Mouse (Mus musculus): ENCODE data around the gene Zic2. TPM values are rescaled to one million over a fixed set of nuclear protein-coding genes. Genes with fewer than 3 reads are reported as not detected.

The Zic2 gene
- not detected for polyA plus RNA-seq (2014; fragmentation: Illumina TruSeq; extraction: RNeasy Lipid Tissue Mini Kit (QIAGEN cat#74804); ENCODE audit: low read depth, low replicate concordance)

GRCm38 (mm10) chr14:122474891-122475556, at the start of gene Zic2:
Zic2 (plus strand) TSS chr14:122475435.

GRCm38 (mm10) chr14:122450496-122451382, 24.5 kb upstream of the Zic2 start, which contains the start of gene Gm5089:
Gm5089 (minus strand) TSS chr14:122451115.

GRCm38 (mm10) chr14:122464763-122465741, 10.2 kb upstream of the Zic2 start, which contains the start of gene Zic5:
Zic5 (minus strand) TSS chr14:122465677.

GRCm38 (mm10) chr14:122490441-122491328, 15.4 kb downstream of the Zic2 start, which contains the start of gene Gm10837:
Gm10837 (plus strand) TSS chr14:122490586.

Other genes with a start within 250 kb of the Zic2 start
- not detected for gene Gm5089, start 24.3 kb upstream of the Zic2 start, polyA plus RNA-seq (2014; fragmentation: Illumina TruSeq; extraction: RNeasy Lipid Tissue Mini Kit (QIAGEN cat#74804); ENCODE audit: low read depth, low replicate concordance)
- not detected for gene Zic5, start 9.8 kb upstream of the Zic2 start, polyA plus RNA-seq (2014; fragmentation: Illumina TruSeq; extraction: RNeasy Lipid Tissue Mini Kit (QIAGEN cat#74804); ENCODE audit: low read depth, low replicate concordance)
- gene Gm10837, start 15.2 kb downstream of the Zic2 start, polyA plus RNA-seq (2014; fragmentation: Illumina TruSeq; extraction: RNeasy Lipid Tissue Mini Kit (QIAGEN cat#74804); ENCODE audit: low read depth, low replicate concordance): not detected
- 92.4 TPM for gene Pcca, start 58.9 kb downstream of the Zic2 start, polyA plus RNA-seq (2014; fragmentation: Illumina TruSeq; extraction: RNeasy Lipid Tissue Mini Kit (QIAGEN cat#74804); ENCODE audit: low read depth, low replicate concordance)